Mouse (Mus musculus) limb, embryonic 15.5 days (tissue): ENCODE measurements around the gene Dthd1. TPM values are rescaled to one million over a fixed set of nuclear protein-coding genes. Genes with fewer than 3 reads are reported as not detected.

Experiments
- ATAC-seq: fragments of 200-750 bp; cut with Nextera tagmentation; 2 replicates; pipeline ENCODE4 v1.8.0; 2017; ENCODE audit warnings: low read depth, moderate TSS enrichment; ENCODE audit not compliant: insufficient number of reproducible peaks, low FRiP score, low TSS enrichment
- H3K27ac ChIP-seq: fragments of 300-500 bp; sonication (generic); 2 replicates; pipeline ENCODE4 v1.5.1; 2015; ENCODE audit warnings: moderate library complexity, mild to moderate bottlenecking, inconsistent platforms
- H3K27me3 ChIP-seq: fragments of 300-500 bp; sonication (generic); 2 replicates; pipeline ENCODE4 v1.6.1; 2015; ENCODE audit warnings: inconsistent platforms
- H3K36me3 ChIP-seq: fragments of 300-500 bp; sonication (generic); 2 replicates; pipeline ENCODE4 v1.6.1; 2015; ENCODE audit warnings: inconsistent platforms
- H3K4me1 ChIP-seq: fragments of 300-500 bp; sonication (generic); 2 replicates; pipeline ENCODE4 v1.6.1; 2015; ENCODE audit warnings: inconsistent platforms
- H3K4me2 ChIP-seq: fragments of 300-500 bp; sonication (generic); 2 replicates; pipeline ENCODE4 v1.6.1; 2015; ENCODE audit warnings: mild to moderate bottlenecking, inconsistent platforms
- H3K4me3 ChIP-seq: fragments of 300-500 bp; sonication (generic); 2 replicates; pipeline ENCODE4 v1.5.1; 2015; ENCODE audit warnings: mild to moderate bottlenecking, inconsistent platforms
- H3K9ac ChIP-seq: fragments of 300-500 bp; sonication (generic); 2 replicates; pipeline ENCODE4 v1.6.1; 2015; ENCODE audit warnings: inconsistent platforms
- H3K9me3 ChIP-seq: fragments of 300-500 bp; sonication (generic); 2 replicates; pipeline ENCODE4 v1.6.1; 2016; ENCODE audit warnings: inconsistent platforms
- WGBS: fragments of 180-500 bp; shearing (Covaris S2); methylation state at CpG from one replicate; pipeline ENCODE4 v1.1.7; 2015; 5-methylcytosine and 5-hydroxymethylcytosine counted together
- polyA plus RNA-seq: library from polyadenylated mRNA; unstranded; fragments of >200 nt; fragmentation: Nextera tagmentation; extraction: Ambion mirVana; gene quantifications from 2 replicates; pipeline ENCODE4 v1.2.1, GENCODE M21; 2015

Dthd1 gene
- polyA plus RNA-seq, 1 experiment from 2014 or later: not detected

GRCm38 (mm10) chr5:62879530-62879929 is 65.9 kb downstream of the Dthd1 start:
- H3K4me3 ChIP-seq: no peak overlapping the region
- WGBS: 59% methylated on average over 1 of the region's 1 CpGs
- no peak overlapping the region for H3K4me2 ChIP-seq
- no peaks in the 10 kb centered on the region for H3K36me3 ChIP-seq
- no peaks in the 10 kb centered on the region for H3K27me3 ChIP-seq
- H3K9ac ChIP-seq: no peak overlapping the region
- no peak for ATAC-seq
- H3K4me1 ChIP-seq: no peaks in the 10 kb centered on the region
- H3K9me3 ChIP-seq: no peaks in the 10 kb centered on the region
- H3K27ac ChIP-seq: no peak overlapping the region

DNA sequence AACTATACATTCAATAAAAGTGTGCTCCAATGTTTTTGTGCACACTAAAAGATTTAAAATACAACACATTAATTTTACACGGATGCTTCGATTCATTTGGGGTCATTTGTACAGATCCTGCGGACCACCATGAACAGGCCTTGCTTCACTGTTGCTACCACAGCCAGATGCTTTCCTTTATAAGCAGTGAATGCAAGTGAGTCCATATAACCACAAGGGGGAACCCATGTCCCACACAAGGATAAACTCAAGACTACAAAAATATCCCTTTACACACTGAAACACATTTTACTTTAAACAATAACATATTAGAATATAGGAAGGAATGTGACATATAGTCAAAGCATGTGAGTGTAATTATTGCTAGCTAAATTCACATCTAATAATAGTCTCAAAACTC is 81.7 kb downstream of the Dthd1 start:
- no peak overlapping the region for H3K4me2 ChIP-seq
- ATAC-seq: no peak
- no peaks in the 10 kb centered on the region for H3K9me3 ChIP-seq
- no peak overlapping the region for H3K27ac ChIP-seq
- H3K27me3 ChIP-seq: no peaks in the 10 kb centered on the region
- 58% methylated on average over 3 of the region's 3 CpGs for WGBS
- H3K36me3 ChIP-seq: no peaks in the 10 kb centered on the region
- H3K4me1 ChIP-seq: no peaks in the 10 kb centered on the region
- no peak overlapping the region for H3K9ac ChIP-seq
- no peak overlapping the region for H3K4me3 ChIP-seq

GRCm38 (mm10) chr5:62906954-62907353 is 93.3 kb downstream of the Dthd1 start:
- Histone ChIP-seq H3K4me2 (no peak overlapping the region), H3K36me3 (no peaks in the 10 kb centered on the region), H3K9ac (no peak overlapping the region), H3K4me3 (no peak overlapping the region), H3K27ac (no peak overlapping the region), H3K4me1 (no peaks in the 10 kb centered on the region), H3K9me3 (no peaks in the 10 kb centered on the region), H3K27me3 (no peaks in the 10 kb centered on the region)
- ATAC-seq: no peak
- WGBS: 74% methylated on average over 2 of the region's 2 CpGs

DNA sequence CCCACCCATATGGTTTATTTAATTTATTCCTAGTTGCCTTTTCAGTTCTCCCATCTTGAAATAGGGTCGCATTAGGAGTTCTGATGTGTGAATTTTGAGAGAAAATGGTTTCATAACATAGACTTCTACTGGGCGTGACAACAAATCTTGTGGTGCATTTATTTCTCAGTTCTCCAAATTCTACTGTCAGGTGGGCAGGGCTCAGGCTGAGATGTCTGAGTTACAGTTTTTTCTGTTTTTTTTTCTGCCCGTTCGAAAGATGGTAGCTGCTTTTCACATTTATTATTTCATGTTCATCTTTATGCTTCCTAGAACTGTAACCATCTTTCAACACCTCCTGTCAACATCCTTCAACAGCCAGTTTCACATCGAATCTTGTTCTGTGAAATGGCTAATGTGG is 95.5 kb downstream of the Dthd1 start:
- 71% methylated on average over 5 of the region's 5 CpGs for WGBS

GRCm38 (mm10) chr5:62924616-62925015 is 111.0 kb downstream of the Dthd1 start:
- Histone ChIP-seq H3K27me3 (no peaks in the 10 kb centered on the region), H3K27ac (no peak overlapping the region), H3K4me3 (no peak overlapping the region), H3K9ac (no peak overlapping the region), H3K9me3 (no peaks in the 10 kb centered on the region), H3K4me2 (no peak overlapping the region), H3K4me1 (no peaks in the 10 kb centered on the region), H3K36me3 (no peaks in the 10 kb centered on the region)
- ATAC-seq: no peak

More for the DNA sequence above, 95.5 kb downstream of the Dthd1 start:
- H3K4me2 ChIP-seq: no peak overlapping the region
- no peaks in the 10 kb centered on the region for H3K9me3 ChIP-seq
- no peaks in the 10 kb centered on the region for H3K36me3 ChIP-seq
- ATAC-seq: no peak
- no peak overlapping the region for H3K27ac ChIP-seq
- no peaks in the 10 kb centered on the region for H3K27me3 ChIP-seq
- H3K9ac ChIP-seq: no peak overlapping the region
- no peak overlapping the region for H3K4me3 ChIP-seq
- no peaks in the 10 kb centered on the region for H3K4me1 ChIP-seq

Other genes starting within 250 kb of the Dthd1 start
- gene Arap2, start 47.7 kb upstream of the Dthd1 start, polyA plus RNA-seq: 11.7 and 12.0 TPM in 2 replicates